Mouse (Mus musculus): ENCODE data around the gene Slamf9. TPM values are rescaled to one million over a fixed set of nuclear protein-coding genes. Genes with fewer than 3 reads are reported as not detected.
A peak's percentile ranks its signal among the peaks of the same experiment; 100 is the strongest.

The Slamf9 gene
- polyA plus RNA-seq (2015; fragmentation: Nextera tagmentation; extraction: Ambion mirVana) = 0.59 and 0.91 TPM in 2 replicates

DNA sequence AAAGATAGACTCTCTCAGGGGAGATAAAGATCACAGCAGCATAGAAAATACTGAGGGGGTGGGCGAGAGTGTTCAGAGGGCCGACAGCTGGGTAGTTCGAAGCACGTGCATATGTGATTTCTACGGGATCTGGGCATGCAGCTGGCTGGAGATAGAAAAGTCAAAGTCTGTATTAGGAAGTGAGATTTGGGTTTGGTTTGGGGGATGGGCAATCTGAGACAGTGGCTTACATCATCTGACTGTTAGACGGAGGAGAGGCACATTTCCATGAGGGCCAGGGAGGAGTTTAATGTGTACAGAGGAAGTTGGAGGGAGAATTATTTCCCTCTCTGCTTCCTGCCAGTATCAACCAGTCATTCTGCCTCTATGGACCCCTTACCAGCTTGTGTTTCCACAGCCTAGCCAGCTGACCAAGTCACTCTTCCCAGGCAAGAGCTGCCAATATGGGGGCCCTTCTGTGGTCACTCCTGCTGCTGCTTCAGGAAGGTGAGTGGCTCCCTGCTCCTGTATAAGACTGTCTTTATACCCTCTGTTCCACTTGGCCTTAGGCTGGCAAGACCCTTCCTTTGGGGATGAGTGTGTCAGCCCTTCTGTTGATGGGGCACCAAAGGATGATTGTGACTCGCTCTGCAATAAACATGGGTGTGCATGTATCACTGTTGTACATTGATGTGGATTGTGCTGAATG, at the start of gene Slamf9:
TSS of gene Slamf9 (plus strand) at position 305 of the 688 bp plus-strand sequence.
- no peaks in the 10 kb centered on the region for H3K36me3 ChIP-seq (ENCODE audit: control insufficient read depth, insufficient read depth, low read length)
- H3K27me3 ChIP-seq (ENCODE audit: control insufficient read depth, insufficient read depth, low read length) = no peaks in the 10 kb centered on the region
- ATAC-seq (ENCODE audit: insufficient read depth, low FRiP score) = peak; percentile 39; the same call in 1 of the 2 replicates
- 44% methylated on average over 7 of the region's 7 CpGs for WGBS
- H3K4me3 ChIP-seq (replicated peaks; ENCODE audit: low read length) = no peak within 1 kb of the TSS
- peaks cover 4% of the 10 kb centered on the region; the same call in 1 of the 2 replicates for H3K4me1 ChIP-seq (ENCODE audit: control insufficient read depth, insufficient read depth, low read length)
- no peaks in the 10 kb centered on the region for H3K9me3 ChIP-seq (replicated peaks; ENCODE audit: control insufficient read depth, low read length)
- no peak within 1 kb of the TSS for H3K4me2 ChIP-seq (ENCODE audit: low read depth, low read length)
- H3K9ac ChIP-seq (ENCODE audit: low read length) = no peak within 1 kb of the TSS
- no peak within 1 kb of the TSS for H3K27ac ChIP-seq (ENCODE audit: low read length)

DNA sequence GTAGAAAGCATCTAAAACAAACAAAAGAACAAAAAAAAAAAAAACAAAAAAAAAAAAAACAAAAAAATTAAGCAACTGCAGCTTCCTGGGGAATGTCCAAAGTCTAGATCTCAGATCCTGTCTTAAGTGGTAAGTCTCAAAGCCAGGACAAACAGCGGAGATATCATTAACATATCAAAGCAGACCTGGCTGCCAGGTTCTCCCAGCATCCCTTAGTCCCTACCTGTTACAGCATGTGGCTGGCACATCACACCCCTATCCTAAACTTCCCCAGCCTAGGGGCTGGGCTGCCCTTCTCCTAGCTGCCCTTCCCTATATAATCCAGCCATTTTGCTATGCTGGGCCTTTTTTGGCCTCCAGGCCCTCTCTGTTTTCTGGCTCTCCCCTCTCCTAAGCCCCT, 48.7 kb upstream of the Slamf9 start:
- no peak overlapping the region for H3K9ac ChIP-seq (ENCODE audit: low read length)
- 60% methylated on average over 1 of the region's 1 CpGs for WGBS
- ATAC-seq (ENCODE audit: insufficient read depth, low FRiP score) = no peak
- peaks cover 7% of the 10 kb centered on the region for H3K4me1 ChIP-seq (ENCODE audit: control insufficient read depth, insufficient read depth, low read length)
- H3K27me3 ChIP-seq (ENCODE audit: control insufficient read depth, insufficient read depth, low read length) = no peaks in the 10 kb centered on the region
- H3K36me3 ChIP-seq (ENCODE audit: control insufficient read depth, insufficient read depth, low read length) = no peaks in the 10 kb centered on the region
- no peaks in the 10 kb centered on the region for H3K9me3 ChIP-seq (replicated peaks; ENCODE audit: control insufficient read depth, low read length)
- no peak overlapping the region for H3K4me3 ChIP-seq (replicated peaks; ENCODE audit: low read length)
- no peak overlapping the region for H3K4me2 ChIP-seq (ENCODE audit: low read depth, low read length)
- no peak overlapping the region for H3K27ac ChIP-seq (ENCODE audit: low read length)

DNA sequence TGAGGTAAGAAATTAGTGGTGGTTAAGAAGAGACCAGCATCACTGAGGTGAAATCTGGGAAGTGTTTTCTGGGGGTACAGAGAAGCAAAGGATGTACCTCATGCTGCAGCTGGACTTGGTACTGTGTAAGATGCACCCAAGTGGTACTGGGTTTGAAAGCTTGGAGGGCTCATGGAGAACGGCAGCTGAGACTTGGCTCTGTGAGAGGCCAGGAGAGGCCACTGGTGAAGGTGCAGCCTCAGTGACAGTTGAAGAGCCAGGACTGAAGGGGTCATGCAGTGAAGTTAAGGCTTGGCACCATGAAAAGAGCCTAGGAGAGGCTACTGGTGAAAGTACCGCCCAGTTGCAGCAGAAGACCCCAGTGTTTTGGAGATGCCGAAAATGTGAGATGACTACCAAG, 47.3 kb upstream of the Slamf9 start:
- Histone ChIP-seq H3K4me1 (ENCODE audit: control insufficient read depth, insufficient read depth, low read length) (peaks cover 20% of the 10 kb centered on the region), H3K4me2 (ENCODE audit: low read depth, low read length) (no peak overlapping the region), H3K27ac (ENCODE audit: low read length) (no peak overlapping the region), H3K9me3 (replicated peaks; ENCODE audit: control insufficient read depth, low read length) (no peaks in the 10 kb centered on the region), H3K27me3 (ENCODE audit: control insufficient read depth, insufficient read depth, low read length) (no peaks in the 10 kb centered on the region), H3K9ac (ENCODE audit: low read length) (no peak overlapping the region), H3K36me3 (ENCODE audit: control insufficient read depth, insufficient read depth, low read length) (no peaks in the 10 kb centered on the region), H3K4me3 (replicated peaks; ENCODE audit: low read length) (no peak overlapping the region)
- ATAC-seq (ENCODE audit: insufficient read depth, low FRiP score) = no peak
- 90% methylated on average over 3 of the region's 3 CpGs for WGBS

DNA sequence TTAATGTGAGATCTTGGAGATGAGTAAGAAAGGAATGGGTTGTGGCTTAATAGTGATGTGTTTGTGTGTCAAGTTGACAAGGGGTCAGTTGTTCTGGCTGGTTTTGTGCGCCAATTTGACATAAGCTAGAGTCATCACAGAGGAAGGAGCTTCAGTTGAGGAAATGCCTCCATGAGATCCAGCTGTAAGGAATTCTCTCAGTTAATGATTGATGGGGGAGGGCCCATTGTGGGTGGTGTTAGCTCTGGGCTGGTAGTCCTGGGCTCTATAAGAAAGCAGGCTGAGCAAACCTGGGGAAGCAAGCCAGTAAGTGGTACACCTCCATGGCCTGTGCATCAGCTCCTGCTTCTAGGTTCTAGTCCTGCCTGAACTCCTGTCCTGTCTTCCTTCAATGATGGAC, 46.5 kb upstream of the Slamf9 start:
- no peaks in the 10 kb centered on the region for H3K36me3 ChIP-seq (ENCODE audit: control insufficient read depth, insufficient read depth, low read length)
- no peak overlapping the region for H3K27ac ChIP-seq (ENCODE audit: low read length)
- no peak for ATAC-seq (ENCODE audit: insufficient read depth, low FRiP score)
- no peak overlapping the region for H3K4me3 ChIP-seq (replicated peaks; ENCODE audit: low read length)
- H3K9ac ChIP-seq (ENCODE audit: low read length) = no peak overlapping the region
- no peaks in the 10 kb centered on the region for H3K27me3 ChIP-seq (ENCODE audit: control insufficient read depth, insufficient read depth, low read length)
- WGBS = 58% methylated on average over 1 of the region's 1 CpGs
- no peak overlapping the region for H3K4me2 ChIP-seq (ENCODE audit: low read depth, low read length)
- peaks cover 21% of the 10 kb centered on the region for H3K4me1 ChIP-seq (ENCODE audit: control insufficient read depth, insufficient read depth, low read length)
- no peaks in the 10 kb centered on the region for H3K9me3 ChIP-seq (replicated peaks; ENCODE audit: control insufficient read depth, low read length)

DNA sequence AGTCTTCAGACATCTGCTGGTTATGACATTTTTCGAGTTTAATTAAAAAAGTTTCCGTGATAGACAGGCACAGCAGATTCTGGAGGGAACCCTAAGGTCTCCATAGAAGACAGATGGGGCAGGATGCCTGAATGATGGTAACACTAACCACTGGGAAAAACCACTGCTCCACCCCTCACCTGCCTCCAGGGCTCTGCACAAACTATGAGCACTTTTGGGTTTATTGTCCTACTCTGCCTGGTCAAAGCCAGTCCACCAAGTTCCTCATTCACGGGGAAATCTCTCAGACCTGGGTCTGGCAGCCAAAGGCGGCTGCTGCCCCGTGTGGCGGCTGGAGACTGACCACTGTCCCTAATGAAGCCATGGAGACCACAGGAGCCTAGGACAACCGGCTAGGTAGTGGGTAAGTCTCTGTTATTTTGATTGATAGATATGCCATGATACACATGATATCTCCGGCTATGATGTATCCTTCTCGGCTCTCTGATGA, 44.4 kb upstream of the Slamf9 start:
- no peak overlapping the region for H3K4me2 ChIP-seq (ENCODE audit: low read depth, low read length)
- H3K9me3 ChIP-seq (replicated peaks; ENCODE audit: control insufficient read depth, low read length) = no peaks in the 10 kb centered on the region
- no peak overlapping the region for H3K9ac ChIP-seq (ENCODE audit: low read length)
- H3K27me3 ChIP-seq (ENCODE audit: control insufficient read depth, insufficient read depth, low read length) = no peaks in the 10 kb centered on the region
- H3K4me1 ChIP-seq (ENCODE audit: control insufficient read depth, insufficient read depth, low read length) = peaks cover 21% of the 10 kb centered on the region
- no peaks in the 10 kb centered on the region for H3K36me3 ChIP-seq (ENCODE audit: control insufficient read depth, insufficient read depth, low read length)
- H3K4me3 ChIP-seq (replicated peaks; ENCODE audit: low read length) = no peak overlapping the region
- no peak for ATAC-seq (ENCODE audit: insufficient read depth, low FRiP score)
- 0 out of 2 replicates have a peak overlapping the region, but pooled peaks have one; percentile 9 for H3K27ac ChIP-seq (ENCODE audit: low read length)
- WGBS = 47% methylated on average over 9 of the region's 9 CpGs

DNA sequence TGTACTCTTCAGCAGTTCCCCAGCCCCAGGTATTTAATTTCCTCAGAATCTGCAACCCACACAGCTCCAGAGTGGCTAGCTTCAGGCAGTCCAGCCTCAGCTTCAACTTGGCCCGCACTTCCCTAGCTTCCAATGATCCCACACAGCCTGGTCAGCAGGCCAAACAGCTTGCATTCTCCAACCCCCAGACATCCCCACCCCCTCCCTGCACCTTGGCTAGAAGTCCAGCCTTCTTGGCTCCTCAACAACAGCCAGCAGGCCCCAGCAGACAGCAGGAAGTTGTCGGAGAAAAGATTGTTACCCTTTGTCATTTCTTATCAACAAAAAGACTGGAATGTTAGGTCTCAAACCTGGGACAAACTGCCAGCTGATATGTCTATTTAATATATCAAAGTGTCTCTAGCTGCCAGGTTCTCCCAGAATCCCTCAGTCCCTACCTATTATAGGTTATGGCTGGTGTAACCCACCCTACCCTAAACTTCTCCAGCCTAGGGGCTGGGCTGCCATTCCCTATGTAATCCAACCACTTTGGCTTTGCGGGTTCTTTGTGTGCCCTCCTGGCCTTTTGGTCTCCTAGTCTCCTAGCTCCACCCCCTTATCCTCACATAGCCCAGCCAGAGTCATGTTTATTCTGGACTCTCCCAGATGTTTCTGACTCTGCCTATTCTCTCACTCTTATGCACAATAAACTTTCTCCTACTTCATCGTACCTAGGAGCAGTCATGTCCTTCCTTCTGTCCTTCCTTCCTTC, 43.1 kb upstream of the Slamf9 start:
- Histone ChIP-seq H3K4me3 (replicated peaks; ENCODE audit: low read length) (no peak overlapping the region), H3K9me3 (replicated peaks; ENCODE audit: control insufficient read depth, low read length) (no peaks in the 10 kb centered on the region), H3K27me3 (ENCODE audit: control insufficient read depth, insufficient read depth, low read length) (no peaks in the 10 kb centered on the region), H3K36me3 (ENCODE audit: control insufficient read depth, insufficient read depth, low read length) (no peaks in the 10 kb centered on the region), H3K4me1 (ENCODE audit: control insufficient read depth, insufficient read depth, low read length) (peaks cover 21% of the 10 kb centered on the region), H3K4me2 (ENCODE audit: low read depth, low read length) (no peak overlapping the region), H3K27ac (ENCODE audit: low read length) (peak overlapping the region; percentile 16; the same call in 1 of the 2 replicates), H3K9ac (ENCODE audit: low read length) (no peak overlapping the region)
- 22% methylated on average over 4 of the region's 4 CpGs for WGBS
- peak; percentile 77 for ATAC-seq (ENCODE audit: insufficient read depth, low FRiP score)

DNA sequence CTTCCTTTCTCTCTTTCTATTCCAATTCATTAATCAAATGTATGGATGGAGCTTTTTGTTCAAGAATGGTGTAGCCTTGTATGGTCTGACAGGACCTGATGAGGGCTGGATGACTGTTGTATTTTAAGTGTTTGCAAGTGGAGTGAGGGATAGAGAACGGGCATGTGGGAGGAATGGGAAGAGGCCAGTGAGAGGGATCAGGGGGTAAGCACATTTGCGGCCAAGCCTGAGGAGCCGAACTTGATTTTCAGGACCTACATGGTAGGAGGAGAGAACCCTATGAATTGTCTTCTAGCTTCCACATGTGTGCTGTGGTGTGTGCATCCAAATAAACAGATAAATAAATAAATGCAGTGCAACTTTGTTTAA, 42.6 kb upstream of the Slamf9 start:
- Histone ChIP-seq H3K4me2 (ENCODE audit: low read depth, low read length) (no peak overlapping the region), H3K4me1 (ENCODE audit: control insufficient read depth, insufficient read depth, low read length) (peaks cover 21% of the 10 kb centered on the region), H3K27ac (ENCODE audit: low read length) (no peak overlapping the region), H3K27me3 (ENCODE audit: control insufficient read depth, insufficient read depth, low read length) (no peaks in the 10 kb centered on the region), H3K36me3 (ENCODE audit: control insufficient read depth, insufficient read depth, low read length) (no peaks in the 10 kb centered on the region), H3K9me3 (replicated peaks; ENCODE audit: control insufficient read depth, low read length) (no peaks in the 10 kb centered on the region), H3K9ac (ENCODE audit: low read length) (no peak overlapping the region), H3K4me3 (replicated peaks; ENCODE audit: low read length) (no peak overlapping the region)
- WGBS = 65% methylated on average over 3 of the region's 3 CpGs
- ATAC-seq (ENCODE audit: insufficient read depth, low FRiP score) = no peak

DNA sequence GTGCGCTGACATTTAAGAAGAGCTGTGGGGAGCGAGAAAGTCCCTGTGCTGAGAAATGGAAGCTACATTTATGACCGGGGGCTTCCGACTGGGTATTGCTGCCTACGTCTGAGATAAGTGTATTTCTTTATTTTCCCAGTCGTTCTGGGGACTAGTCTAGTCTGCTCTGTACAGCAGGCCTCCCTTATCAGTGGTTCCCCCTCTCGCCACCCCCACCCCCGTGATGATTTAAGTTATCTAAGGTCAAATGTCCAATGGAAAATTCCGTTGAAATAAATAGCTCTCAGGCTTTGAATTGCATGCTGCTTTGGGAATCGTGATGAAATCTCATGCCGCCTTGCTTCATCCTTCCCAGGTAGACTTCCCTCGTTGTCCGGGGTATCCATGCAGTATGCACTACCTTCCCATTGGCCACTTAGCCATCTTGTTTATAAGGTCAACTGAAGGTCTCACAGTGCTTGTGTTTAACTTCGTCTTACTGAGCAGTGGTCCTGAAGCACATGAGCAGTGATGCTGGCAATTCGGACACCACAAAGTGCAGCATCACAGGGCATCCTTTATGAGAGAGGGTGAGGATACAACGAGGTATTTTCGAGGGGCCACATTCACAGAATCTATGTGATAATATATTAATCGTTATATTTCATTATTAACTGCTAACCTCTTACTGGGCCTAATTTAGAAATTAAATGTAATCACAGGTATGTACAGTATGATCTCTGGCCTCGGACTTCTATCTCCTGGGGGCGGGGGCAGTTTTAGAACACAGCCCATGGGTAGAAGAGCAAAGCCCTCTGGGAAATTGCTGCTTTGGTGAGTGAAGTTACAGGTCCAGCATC, 41.9 kb upstream of the Slamf9 start:
- H3K9me3 ChIP-seq (replicated peaks; ENCODE audit: control insufficient read depth, low read length) = no peaks in the 10 kb centered on the region
- no peak overlapping the region for H3K4me2 ChIP-seq (ENCODE audit: low read depth, low read length)
- H3K27ac ChIP-seq (ENCODE audit: low read length) = no peak overlapping the region
- no peaks in the 10 kb centered on the region for H3K36me3 ChIP-seq (ENCODE audit: control insufficient read depth, insufficient read depth, low read length)
- 61% methylated on average over 20 of the region's 20 CpGs for WGBS
- H3K9ac ChIP-seq (ENCODE audit: low read length) = no peak overlapping the region
- no peaks in the 10 kb centered on the region for H3K27me3 ChIP-seq (ENCODE audit: control insufficient read depth, insufficient read depth, low read length)
- no peak for ATAC-seq (ENCODE audit: insufficient read depth, low FRiP score)
- H3K4me1 ChIP-seq (ENCODE audit: control insufficient read depth, insufficient read depth, low read length) = peaks cover 21% of the 10 kb centered on the region
- no peak overlapping the region for H3K4me3 ChIP-seq (replicated peaks; ENCODE audit: low read length)

DNA sequence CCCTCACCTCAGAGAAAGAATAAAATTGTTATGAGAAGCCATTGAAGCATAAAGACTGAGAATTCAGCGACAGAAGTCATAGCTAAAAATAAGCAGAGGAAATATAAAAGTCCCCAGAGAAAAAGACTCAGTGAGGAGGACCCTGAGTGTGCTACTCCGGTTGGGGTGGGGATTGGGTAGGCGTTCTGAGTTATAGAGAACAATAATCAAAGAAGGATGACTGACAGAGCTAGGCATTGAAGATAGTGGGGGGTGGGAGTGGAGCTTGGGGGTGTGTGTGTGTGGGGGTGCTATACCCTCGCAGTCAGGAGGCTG, 41.4 kb upstream of the Slamf9 start:
- H3K9ac ChIP-seq (ENCODE audit: low read length) = no peak overlapping the region
- H3K36me3 ChIP-seq (ENCODE audit: control insufficient read depth, insufficient read depth, low read length) = no peaks in the 10 kb centered on the region
- H3K4me1 ChIP-seq (ENCODE audit: control insufficient read depth, insufficient read depth, low read length) = peaks cover 21% of the 10 kb centered on the region
- H3K4me3 ChIP-seq (replicated peaks; ENCODE audit: low read length) = no peak overlapping the region
- 91% methylated on average over 4 of the region's 4 CpGs for WGBS
- ATAC-seq (ENCODE audit: insufficient read depth, low FRiP score) = no peak
- H3K27ac ChIP-seq (ENCODE audit: low read length) = no peak overlapping the region
- no peak overlapping the region for H3K4me2 ChIP-seq (ENCODE audit: low read depth, low read length)
- H3K9me3 ChIP-seq (replicated peaks; ENCODE audit: control insufficient read depth, low read length) = no peaks in the 10 kb centered on the region
- H3K27me3 ChIP-seq (ENCODE audit: control insufficient read depth, insufficient read depth, low read length) = no peaks in the 10 kb centered on the region

All from stomach, embryonic 16.5 days (tissue).